ENCODE assay signal across 28 mouse cellular contexts in the genomic region with DNA sequence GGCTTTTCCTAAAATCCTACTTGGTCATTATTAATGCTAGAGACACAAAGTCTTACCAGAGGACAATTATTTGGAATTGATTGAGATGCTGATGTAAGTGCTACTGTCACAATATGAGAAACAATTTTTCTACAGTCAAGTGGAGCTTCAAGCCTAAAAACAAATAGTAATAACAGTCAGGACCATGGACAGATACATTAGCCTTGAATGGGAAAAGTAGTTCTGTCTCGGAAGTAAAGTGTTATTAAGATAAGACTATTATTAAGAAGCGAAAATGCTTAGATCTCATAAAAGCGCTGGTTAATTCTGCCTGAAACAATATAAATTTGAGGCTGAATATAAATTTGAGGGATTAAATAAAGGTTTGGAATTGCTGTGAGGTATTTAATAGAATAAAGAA.
DNase-seq lines count a peak whose midpoint lies in the region; ATAC-seq and TF ChIP-seq lines count a peak whose summit lies in the region.
"Had no signal": no experiment of that assay in that cellular context is flagged by ENCODE, and none has a peak within 500 bp of the region (broad histone marks: within the 10 kb centered on the region; RNA-seq: fewer than 3 reads in every experiment).

No protein-coding gene starts in this region.

- no peak overlapping the region for H3K27ac ChIP-seq in kidney, postnatal 0 days
- H3K27ac ChIP-seq: embryonic facial prominence, embryonic 12.5 days; forebrain, embryonic 13.5 days; heart, embryonic 10.5 days; hindbrain, postnatal 0 days; kidney, embryonic 15.5 days; limb, embryonic 13.5 days; liver, embryonic 14.5 days; lung, embryonic 15.5 days; neural tube, embryonic 15.5 days; stomach, postnatal 0 days had no signal

- H3K9ac ChIP-seq in kidney, postnatal 0 days (ENCODE audit: low read depth, low read length) = no peak overlapping the region
- H3K9ac ChIP-seq: embryonic facial prominence, embryonic 12.5 days; forebrain, embryonic 13.5 days; kidney, embryonic 15.5 days; limb, embryonic 13.5 days; liver, embryonic 14.5 days; lung, embryonic 15.5 days; neural tube, embryonic 15.5 days had no signal

- H3K4me1 ChIP-seq in kidney, postnatal 0 days (replicated peaks; ENCODE audit: insufficient read depth, low read length) = no peaks in the 10 kb centered on the region
- H3K4me1 ChIP-seq: embryonic facial prominence, embryonic 12.5 days; heart, embryonic 10.5 days; kidney, embryonic 15.5 days; limb, embryonic 13.5 days; lung, embryonic 15.5 days; neural tube, embryonic 15.5 days had no signal

- no peak overlapping the region for H3K4me2 ChIP-seq in kidney, postnatal 0 days (ENCODE audit: low read length)
- H3K4me2 ChIP-seq: embryonic facial prominence, embryonic 12.5 days; forebrain, embryonic 13.5 days; kidney, embryonic 15.5 days; limb, embryonic 13.5 days; lung, embryonic 15.5 days; midbrain, embryonic 11.5 days; neural tube, embryonic 15.5 days had no signal

- no peak for ATAC-seq in kidney, postnatal 0 days (replicated peaks; ENCODE audit: low FRiP score, low read depth)
- ATAC-seq: activated CD4-positive, CD25-positive, alpha-beta regulatory T cell, adult 4 months; forebrain, embryonic 13.5 days; hindbrain, postnatal 0 days; intestine, embryonic 16.5 days; Patski had no signal

- H3K9me3 ChIP-seq in kidney, postnatal 0 days (replicated peaks; ENCODE audit: low read length) = no peaks in the 10 kb centered on the region
- H3K9me3 ChIP-seq: embryonic facial prominence, embryonic 12.5 days; forebrain, embryonic 13.5 days; heart, embryonic 10.5 days; kidney, embryonic 15.5 days; limb, embryonic 13.5 days; lung, embryonic 15.5 days; neural tube, embryonic 15.5 days had no signal

- intact Hi-C loops in heart, postnatal 36 days (cut with DNase I) = no loop called here

- no peaks in the 10 kb centered on the region for H3K36me3 ChIP-seq in kidney, postnatal 0 days (ENCODE audit: insufficient read depth, low read length)
- H3K36me3 ChIP-seq: embryonic facial prominence, embryonic 12.5 days; heart, embryonic 10.5 days; kidney, embryonic 15.5 days; limb, embryonic 13.5 days; lung, embryonic 15.5 days; neural tube, embryonic 15.5 days had no signal

- 72% methylated on average over 3 of the region's 3 CpGs for WGBS in kidney, postnatal 0 days

- no peak overlapping the region for H3K4me3 ChIP-seq in kidney, postnatal 0 days (replicated peaks; ENCODE audit: low read depth, low read length)
- H3K4me3 ChIP-seq: embryonic facial prominence, embryonic 12.5 days; forebrain, embryonic 13.5 days; heart, embryonic 10.5 days; kidney, embryonic 15.5 days; limb, embryonic 13.5 days; lung, embryonic 15.5 days; neural tube, embryonic 15.5 days had no signal

- TF ChIP-seq CTCF in kidney, postnatal 0 days (IDR thresholded peaks at IDR 0.05; ENCODE audit: low read depth) = no peak

- H3K27me3 ChIP-seq in kidney, postnatal 0 days (ENCODE audit: insufficient read depth, low read length) = no peaks in the 10 kb centered on the region
- H3K27me3 ChIP-seq: embryonic facial prominence, embryonic 12.5 days; forebrain, embryonic 13.5 days; kidney, embryonic 15.5 days; limb, embryonic 13.5 days; lung, embryonic 15.5 days; neural tube, embryonic 15.5 days; Patski had no signal

- peak; percentile 24 for DNase-seq in kidney, postnatal 0 days (ENCODE audit: low spot score)
- DNase-seq in kidney, postnatal 36 days = no peak
- peak; percentile 16 for DNase-seq in 416B (ENCODE audit: low read depth)
- peak; percentile 2 for DNase-seq in MEL-GATA-1-ER (ENCODE audit: extremely low read depth, low read depth)
- peak; percentile 17 for DNase-seq in embryo, embryonic 11.5 days (ENCODE audit: low read depth, low spot score)
- DNase-seq in layer of hippocampus, adult 9-11 months = no peak
- no peak for DNase-seq in right cerebral cortex, postnatal 36 days (ENCODE audit: low spot score in 2 of 2)
- no peak for DNase-seq in heart, postnatal 36 days
- DNase-seq: adrenal gland, adult 8-10 months; cerebellum, adult 11-12 months; cerebellum, postnatal 10 days; gastrocnemius, postnatal 10 days; thymus, adult 2 months; thymus, postnatal 4 days had no signal

Comparison
In these comparisons a context has a peak if more than half of its experiments do, and no peak if none do; other contexts are left out.
1. DNase-seq: peak in kidney, postnatal 0 days (single experiment), 416B (single experiment), MEL-GATA-1-ER (single experiment) and embryo, embryonic 11.5 days (single experiment); none in kidney, postnatal 36 days (0 of 2), layer of hippocampus, adult 9-11 months (single experiment), right cerebral cortex, postnatal 36 days (0 of 2) and heart, postnatal 36 days (0 of 2).